Mouse (Mus musculus) 416B (cell line): ENCODE results near the gene Noct.

Source experiments
- DNase-seq: peaks from one replicate; pipeline ENCODE4 v3.0.0; 2011; ENCODE audit warnings: low read depth

Noct gene

DNA sequence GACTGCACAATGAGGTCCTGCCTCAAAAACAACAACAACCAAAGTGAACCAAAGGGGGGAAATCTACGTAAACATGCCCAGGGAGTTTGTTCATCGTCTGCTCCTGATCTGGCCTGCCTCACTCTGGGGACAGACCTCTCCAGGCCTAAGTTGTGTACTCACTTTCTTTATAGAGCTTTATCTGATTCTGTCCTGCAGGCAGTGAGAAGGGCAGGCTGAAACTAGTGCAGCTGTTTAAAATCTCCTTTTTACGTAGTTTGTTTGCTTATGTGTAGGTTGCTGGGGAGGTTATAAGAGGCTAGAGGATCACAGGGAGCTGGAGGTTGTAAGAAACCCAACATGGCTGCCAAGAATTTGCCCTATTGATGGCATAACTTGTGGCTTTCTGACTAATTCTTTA, 7.3 kb downstream of the Noct start:
- DNase-seq: no peak

DNA sequence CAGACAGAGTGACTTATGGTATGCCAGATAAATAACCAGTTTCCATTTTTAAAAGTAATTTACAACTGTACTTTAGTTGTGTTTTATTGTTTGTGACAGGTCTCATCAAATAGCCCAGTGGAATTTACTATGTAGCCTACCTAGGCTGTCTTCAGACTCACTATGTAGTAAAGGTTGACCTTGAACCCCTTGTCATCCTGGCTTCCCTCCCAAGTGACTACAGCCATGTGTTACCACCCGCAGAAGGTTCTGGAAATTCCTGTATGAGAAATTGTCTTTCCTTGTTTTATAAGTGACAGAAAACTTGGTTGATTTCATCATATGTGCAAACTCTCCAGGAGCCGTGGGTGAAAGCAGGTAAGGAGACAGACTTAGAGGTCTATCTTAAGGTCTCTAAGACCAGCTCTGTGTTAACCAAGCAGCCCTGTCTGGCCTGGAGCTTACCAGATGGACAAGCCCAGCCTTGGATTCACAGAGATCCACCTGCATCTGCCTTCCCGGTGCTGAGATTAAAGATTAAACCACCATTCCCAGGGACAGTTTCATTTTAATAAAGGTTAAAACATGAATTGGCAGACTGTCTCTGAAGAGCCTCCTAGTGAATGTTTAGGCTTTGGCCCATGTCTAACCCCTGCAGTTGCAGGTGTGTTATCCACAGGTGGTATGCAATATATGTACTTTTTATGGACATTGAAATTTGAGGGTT, 8.1 kb downstream of the Noct start:
- no peak for DNase-seq

DNA sequence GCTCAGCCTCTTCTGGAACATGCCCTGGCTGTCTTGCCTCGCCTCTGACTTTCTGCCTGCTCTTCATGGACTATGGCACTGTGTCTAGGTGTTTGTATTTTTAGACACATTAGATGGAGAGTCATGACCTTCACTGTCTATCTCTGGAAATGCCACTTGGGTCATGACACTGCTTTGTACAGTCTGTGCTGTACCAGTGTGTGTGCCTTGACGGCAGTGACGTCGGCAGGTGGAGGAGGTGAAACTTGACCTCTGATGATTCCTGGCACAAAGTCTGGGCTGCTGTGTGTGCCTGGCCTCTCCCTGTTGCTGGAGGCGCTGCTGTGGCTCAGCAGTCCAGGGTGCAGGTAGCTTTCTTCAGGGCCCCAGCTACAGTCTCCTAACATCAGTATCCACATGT, 9.2 kb downstream of the Noct start:
- DNase-seq: no peak

GRCm38 (mm10) chr3:51233918-51234751, 9.9 kb downstream of the Noct start:
- peak; percentile 88 for DNase-seq

DNA sequence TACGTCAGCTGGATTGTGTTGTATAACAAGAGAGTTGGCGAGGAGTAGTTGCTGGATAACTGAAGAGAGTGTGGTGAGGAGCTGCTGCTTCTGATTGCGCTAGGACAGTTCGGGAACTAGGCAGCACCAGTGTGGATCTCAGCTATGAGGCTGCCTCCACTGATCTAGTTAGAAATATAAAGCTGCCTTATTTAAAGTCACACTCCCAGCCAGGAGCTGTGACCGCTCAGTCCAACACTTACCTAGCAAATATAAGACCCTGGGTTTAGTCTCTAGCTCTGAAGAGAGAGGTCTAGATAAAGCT, 10.5 kb downstream of the Noct start:
- no peak for DNase-seq

DNA sequence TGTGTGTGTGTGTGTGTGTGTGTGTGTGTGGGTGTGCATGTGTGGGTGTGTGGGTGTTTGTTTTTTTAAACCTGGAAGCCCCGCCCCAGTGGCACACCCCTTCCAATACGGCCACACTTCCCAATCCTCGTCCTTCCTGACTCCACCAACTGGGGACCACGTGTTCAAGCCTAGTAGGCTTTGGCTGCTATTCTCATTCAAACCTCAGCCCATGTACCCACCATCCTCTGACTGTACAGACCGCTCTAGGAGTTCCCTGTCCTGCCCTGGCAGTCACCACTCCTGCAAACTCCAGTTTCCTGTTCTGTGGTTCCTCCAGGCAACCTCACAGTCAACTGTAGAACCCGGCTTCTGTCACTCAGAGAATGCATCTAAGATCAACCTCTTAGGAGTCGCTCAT, 14.3 kb downstream of the Noct start:
- DNase-seq: peak; percentile 74

GRCm38 (mm10) chr3:51239541-51239940, 15.3 kb downstream of the Noct start:
- no peak for DNase-seq

GRCm38 (mm10) chr3:51247704-51248103, 23.5 kb downstream of the Noct start:
- DNase-seq: no peak

DNA sequence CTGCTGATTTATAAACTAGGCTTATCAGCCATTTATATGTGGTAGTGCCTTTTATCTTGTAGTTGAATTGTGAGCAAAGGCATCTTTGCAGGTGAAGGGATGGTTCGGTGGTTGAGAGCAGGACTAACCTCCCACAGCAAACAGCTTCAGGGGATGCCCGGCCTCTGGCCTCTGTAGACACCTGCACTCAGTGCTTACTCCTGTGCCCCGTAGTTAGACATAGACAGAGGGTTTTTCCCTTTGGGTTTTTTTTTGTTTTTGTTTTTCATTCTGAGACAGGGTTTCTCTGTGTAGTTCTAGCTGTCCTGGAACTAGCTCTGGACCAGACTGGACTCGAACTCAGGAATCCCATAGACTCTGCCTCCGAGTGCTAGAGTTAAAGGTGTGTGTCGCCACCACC, 24.4 kb downstream of the Noct start:
- no peak for DNase-seq

DNA sequence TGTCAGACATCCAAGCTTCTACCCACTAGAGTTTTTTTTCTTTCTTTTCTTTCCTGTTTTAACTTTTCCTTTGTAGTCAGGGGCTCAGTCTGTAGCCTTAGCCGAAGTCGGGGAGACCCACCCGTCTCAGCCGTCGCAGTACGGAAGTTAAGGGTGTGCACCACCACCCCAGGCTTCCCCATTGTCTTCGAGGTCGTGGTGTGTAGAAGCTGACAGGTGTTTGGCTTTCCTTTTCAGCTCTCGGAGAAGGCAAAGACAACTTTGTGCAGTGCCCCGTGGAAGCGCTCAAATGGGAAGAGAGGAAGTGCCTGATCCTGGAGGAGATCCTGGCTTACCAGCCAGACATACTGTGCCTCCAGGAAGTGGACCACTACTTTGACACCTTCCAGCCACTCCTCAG, 25.2 kb downstream of the Noct start:
- no peak for DNase-seq

- DNase-seq: no peak
These were observed 25.6 kb downstream of the Noct start for GRCm38 (mm10) chr3:51249866-51250265.

DNA sequence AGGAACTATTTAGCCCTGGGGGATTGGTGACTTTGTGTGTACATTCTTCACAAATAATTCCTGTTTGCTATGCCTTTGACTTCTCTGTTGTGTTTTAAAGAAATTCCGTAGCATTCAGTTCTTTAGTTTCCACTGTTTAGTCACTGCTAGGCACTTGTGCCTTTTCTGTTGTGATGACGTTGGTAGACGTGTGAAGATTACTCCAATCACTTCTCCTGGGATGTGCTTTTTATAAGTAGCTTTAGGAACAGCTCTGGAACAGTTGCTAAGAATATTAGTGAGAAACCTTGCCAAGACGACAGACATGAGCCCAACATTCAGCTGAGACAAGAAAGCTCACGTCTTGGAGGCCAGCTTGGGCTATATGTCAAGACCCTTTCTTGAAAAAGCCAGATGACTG, 26.8 kb downstream of the Noct start:
- DNase-seq: no peak

- DNase-seq: no peak
These were observed 28.0 kb downstream of the Noct start for GRCm38 (mm10) chr3:51252223-51252622.

DNA sequence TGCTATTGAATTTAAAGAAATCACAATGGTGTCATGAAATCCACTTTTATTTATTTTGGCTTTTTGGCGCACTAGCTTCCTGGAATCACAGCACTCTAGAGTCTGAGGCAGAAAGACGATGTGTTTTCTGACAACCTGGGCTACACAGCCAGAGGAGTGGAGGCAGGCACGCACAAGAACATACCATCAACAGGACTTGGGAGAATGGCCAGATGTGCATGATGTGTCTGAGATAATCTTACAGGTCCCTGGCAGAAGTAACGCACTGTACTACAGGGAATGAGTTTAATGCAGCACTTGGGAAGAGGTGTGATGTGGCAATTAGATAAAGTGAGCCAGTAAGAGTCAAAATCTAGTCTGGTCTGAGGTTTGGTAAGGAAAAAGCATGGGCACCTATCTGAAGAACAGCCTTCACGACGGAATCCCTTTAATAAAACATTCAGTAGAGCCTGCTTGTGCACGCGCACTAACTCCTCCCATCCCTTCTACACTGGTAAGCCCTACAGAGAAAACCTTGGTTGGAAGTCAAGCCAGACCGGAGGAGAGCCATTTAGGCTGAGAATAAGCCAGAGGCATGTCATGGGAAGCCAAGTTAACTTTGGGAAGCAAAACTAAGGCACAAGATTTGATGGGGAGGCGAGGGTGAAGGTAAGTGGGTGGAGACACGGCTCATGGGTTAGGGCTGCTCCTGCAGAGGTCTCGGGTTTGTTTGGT, 28.6 kb downstream of the Noct start:
- DNase-seq: no peak

DNA sequence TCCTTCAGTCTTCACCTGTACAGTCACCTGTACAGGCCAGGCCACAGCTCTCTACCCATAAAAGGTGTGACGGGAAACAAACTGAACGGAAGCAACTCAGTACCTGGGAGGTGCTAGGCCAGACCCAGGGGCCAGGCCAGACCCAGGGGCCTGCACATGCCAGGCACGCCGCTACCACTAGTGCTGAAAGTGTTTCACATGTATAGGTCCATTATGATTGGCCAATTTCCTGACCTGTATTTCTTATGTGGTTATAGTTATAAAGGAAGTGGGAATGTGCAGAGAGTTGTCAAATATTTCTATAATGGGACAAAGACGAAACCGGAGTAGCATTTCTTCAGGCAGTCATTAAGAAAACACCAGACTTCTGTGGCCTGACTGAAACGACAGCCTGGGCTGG, 30.5 kb downstream of the Noct start:
- no peak for DNase-seq

DNA sequence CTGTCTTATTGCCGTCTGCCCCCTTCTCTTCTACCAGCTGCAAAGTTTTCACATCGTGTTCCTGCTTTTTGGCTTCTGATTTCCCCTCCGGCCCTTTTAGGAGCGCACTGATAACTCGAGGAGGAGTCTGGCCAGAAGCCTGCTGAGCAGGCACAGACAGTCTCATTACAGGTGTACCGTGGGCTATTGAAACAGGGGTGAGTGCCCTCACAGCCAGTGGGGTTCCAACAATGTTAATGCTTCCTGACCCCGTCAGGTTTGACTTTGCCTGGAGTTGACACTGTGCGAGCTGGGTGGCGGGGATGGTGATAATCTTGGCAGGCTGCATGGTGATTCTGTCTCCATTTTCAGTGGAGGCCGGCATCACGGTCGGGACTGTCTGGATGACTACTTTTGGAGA, 32.2 kb downstream of the Noct start:
- DNase-seq: no peak

DNA sequence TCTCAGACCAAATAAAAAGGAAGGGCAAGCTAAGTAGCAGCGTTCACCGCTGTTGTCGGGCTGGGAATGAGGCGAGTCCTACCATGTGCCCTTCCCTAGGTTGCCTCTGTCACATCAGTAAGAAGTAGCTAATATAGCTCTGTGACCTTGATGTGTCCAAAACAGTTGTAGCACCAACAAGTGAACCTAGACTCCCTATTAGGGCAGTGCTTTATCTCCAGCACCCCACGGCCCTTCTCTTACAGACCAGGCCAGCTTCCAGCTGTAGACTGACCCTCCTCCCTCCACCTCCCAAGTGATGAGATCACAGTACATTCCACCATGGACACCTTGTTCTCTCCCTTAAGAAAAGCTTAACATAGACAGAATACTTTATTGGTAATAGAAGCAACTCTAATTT, 33.8 kb downstream of the Noct start:
- DNase-seq: no peak

DNA sequence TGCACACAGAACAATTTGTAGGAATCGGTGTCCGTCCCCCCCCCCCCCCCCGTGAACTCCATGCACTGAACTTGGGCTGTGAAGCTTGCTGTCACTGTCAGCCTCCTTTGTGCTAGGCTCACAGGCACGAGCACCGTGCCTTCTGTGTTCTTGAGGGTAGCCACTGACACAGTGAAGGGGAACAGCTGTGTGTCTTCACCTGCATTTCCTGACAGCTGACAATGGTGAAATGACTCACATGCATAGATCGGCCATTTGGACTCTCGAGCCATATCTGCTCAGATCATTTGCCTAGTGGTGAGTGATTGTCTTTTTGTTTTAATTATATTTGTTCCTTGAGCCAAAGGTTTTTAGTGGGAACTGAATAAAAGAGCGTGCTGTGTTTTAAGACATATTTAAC, 38.7 kb downstream of the Noct start:
- no peak for DNase-seq

DNA sequence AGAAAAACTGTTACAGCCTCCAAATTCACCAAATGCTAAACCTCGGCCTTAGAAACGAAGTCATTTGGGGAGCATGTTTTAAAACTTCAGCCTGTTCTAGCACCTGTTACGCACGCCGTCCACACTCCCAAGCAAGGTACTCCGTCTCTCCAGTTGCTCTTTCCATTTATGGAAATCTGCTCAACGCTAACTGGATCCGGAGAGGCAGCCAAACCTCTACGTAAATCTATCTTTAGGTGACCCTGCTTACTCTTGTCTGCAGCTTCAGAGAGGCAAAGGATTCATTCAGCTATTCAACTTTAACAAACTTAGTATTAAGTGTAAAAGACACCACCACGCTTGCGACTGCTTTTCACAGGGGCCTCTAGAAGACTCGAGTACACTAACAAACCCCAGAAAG, 44.2 kb downstream of the Noct start:
- no peak for DNase-seq

GRCm38 (mm10) chr3:51270069-51270817, 46.0 kb downstream of the Noct start:
- DNase-seq: peak; percentile 67

DNA sequence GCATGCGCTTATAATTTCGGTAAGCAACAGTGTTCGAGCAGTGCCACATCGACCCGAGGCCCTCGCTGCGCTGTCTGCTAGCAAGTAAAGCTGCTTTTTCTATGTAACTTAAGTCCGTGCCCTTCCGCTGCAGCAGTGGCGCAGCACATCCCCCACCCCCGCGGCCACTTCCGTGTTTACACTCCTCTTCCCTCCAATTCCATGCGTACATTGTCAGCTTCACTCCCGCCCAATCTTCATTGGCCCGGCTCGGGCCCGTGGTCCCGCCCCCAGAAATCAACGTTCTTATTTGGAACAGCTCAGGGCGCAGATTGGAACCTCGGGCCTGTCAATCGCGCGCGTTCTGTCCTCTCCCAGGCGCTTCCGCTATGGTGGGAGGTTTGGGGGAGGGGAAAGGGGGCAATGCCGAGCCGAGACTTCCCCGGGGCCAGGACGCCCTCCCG, 51.7 kb downstream of the Noct start:
- DNase-seq: peak; percentile 99

DNA sequence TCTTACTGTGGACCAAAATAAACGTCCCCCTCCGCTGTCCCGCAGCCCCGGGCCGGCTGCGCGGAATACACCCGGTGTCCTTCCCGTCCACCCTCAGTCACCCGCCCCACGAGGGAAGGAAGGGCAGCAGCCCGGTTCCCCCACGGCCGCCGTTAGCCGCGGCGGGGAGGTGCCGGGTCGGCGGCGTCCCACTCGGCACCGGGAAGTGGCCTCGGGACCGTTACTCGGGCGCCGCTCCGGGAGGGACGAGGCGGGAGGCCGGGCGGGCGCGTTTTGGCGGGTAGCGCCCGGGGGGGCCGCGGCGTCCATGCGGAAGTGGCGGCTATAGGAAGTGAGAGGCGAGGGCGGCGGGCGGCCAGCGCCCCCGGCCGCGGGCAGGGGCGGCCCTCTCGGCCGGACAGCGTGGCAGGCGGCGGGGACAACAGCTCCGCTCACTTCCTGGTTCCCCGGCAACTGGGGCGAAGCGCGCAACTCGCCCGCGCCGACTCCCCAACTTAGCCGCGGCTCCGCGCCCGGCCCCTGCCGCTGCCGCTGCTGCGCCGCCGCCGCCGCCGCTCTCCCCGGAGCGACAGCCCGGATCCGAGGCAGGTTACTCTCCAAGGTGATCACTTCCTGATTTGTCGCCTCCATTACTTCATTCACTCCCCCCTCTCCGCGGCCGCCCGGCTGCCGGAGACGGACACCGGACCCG, 52.3 kb downstream of the Noct start:
- DNase-seq: no peak
